Mouse (Mus musculus): ENCODE results near the gene Gp2. TPM values are rescaled to one million over a fixed set of nuclear protein-coding genes. Genes with fewer than 3 reads are reported as not detected.

Gp2 gene
- 3.3 and 4.4 TPM in 2 replicates for polyA plus RNA-seq (2015; fragmentation: Nextera tagmentation; extraction: Ambion mirVana)

GRCm38 (mm10) chr7:119459185-119459584, at the start of gene Gp2:
Gene Gp2, minus strand, starts transcription at chr7:119459285.
- no peak for DNase-seq (ENCODE audit: low spot score)

GRCm38 (mm10) chr7:119490041-119490780, 31.1 kb upstream of the Gp2 start:
- DNase-seq (ENCODE audit: low spot score): no peak

GRCm38 (mm10) chr7:119486683-119487082, 27.6 kb upstream of the Gp2 start:
- DNase-seq (ENCODE audit: low spot score): no peak

- no peak for DNase-seq (ENCODE audit: low spot score)
Measured at GRCm38 (mm10) chr7:119484154-119484553, 25.1 kb upstream of the Gp2 start.

GRCm38 (mm10) chr7:119479256-119479655, 20.2 kb upstream of the Gp2 start, which contains the start of gene Umod:
Gene Umod, minus strand, starts transcription at chr7:119479282.
- DNase-seq (ENCODE audit: low spot score): no peak

- no peak for DNase-seq (ENCODE audit: low spot score)
Measured at GRCm38 (mm10) chr7:119476500-119477389, 17.7 kb upstream of the Gp2 start.

- DNase-seq (ENCODE audit: low spot score): no peak
Measured at GRCm38 (mm10) chr7:119454192-119454591, 4.9 kb downstream of the Gp2 start.

GRCm38 (mm10) chr7:119443849-119444248, 15.2 kb downstream of the Gp2 start:
- DNase-seq (ENCODE audit: low spot score): no peak

GRCm38 (mm10) chr7:119441938-119442337, 17.1 kb downstream of the Gp2 start:
- no peak for DNase-seq (ENCODE audit: low spot score)

- DNase-seq (ENCODE audit: low spot score): no peak
Measured at GRCm38 (mm10) chr7:119427180-119427616, 31.9 kb downstream of the Gp2 start.

- DNase-seq (ENCODE audit: low spot score): no peak
Measured at GRCm38 (mm10) chr7:119420730-119421129, 38.4 kb downstream of the Gp2 start.

GRCm38 (mm10) chr7:119418523-119418922, 40.6 kb downstream of the Gp2 start:
- DNase-seq (ENCODE audit: low spot score): no peak

GRCm38 (mm10) chr7:119394050-119394732, 64.9 kb downstream of the Gp2 start:
- DNase-seq (ENCODE audit: low spot score): no peak

Other genes starting within 250 kb of the Gp2 start
- gene Umod, start 20.0 kb upstream of the Gp2 start, polyA plus RNA-seq (2015; fragmentation: Nextera tagmentation; extraction: Ambion mirVana): 0.22 and 0.24 TPM in 2 replicates
- not detected in 2 replicates for gene Acsm5, start 60.2 kb upstream of the Gp2 start, polyA plus RNA-seq (2015; fragmentation: Nextera tagmentation; extraction: Ambion mirVana)
- not detected in 2 replicates for gene Pdilt, start 64.2 kb upstream of the Gp2 start, polyA plus RNA-seq (2015; fragmentation: Nextera tagmentation; extraction: Ambion mirVana)
- not detected in 2 replicates for gene Acsm2, start 95.1 kb upstream of the Gp2 start, polyA plus RNA-seq (2015; fragmentation: Nextera tagmentation; extraction: Ambion mirVana)
- gene Acsm1, start 147.7 kb upstream of the Gp2 start, polyA plus RNA-seq (2015; fragmentation: Nextera tagmentation; extraction: Ambion mirVana): 0.13 TPM in 1 of 2 replicates, not detected in the other
- 0.07 and 0.08 TPM in 2 replicates for gene Acsm4, start 230.7 kb upstream of the Gp2 start, polyA plus RNA-seq (2015; fragmentation: Nextera tagmentation; extraction: Ambion mirVana)